Comparison of ENCODE assay signal across 20 mouse cellular contexts in genomic region chr5:128158901-128159675, GRCm38 (mm10).
DNase-seq lines count a peak whose midpoint lies in the region; ATAC-seq and TF ChIP-seq lines count a peak whose summit lies in the region.
"Had no signal": no experiment of that assay in that cellular context is flagged by ENCODE, and none has a peak within 500 bp of the region (broad histone marks: within the 10 kb centered on the region; RNA-seq: fewer than 3 reads in every experiment).

No protein-coding gene starts in this region.

- H3K4me3 ChIP-seq in hindbrain, postnatal 0 days (ENCODE audit: low read length), result no peak overlapping the region
- no peak overlapping the region for H3K4me3 ChIP-seq in hindbrain, embryonic 10.5 days
- H3K4me3 ChIP-seq: gastrocnemius, adult 2 months; left cerebral cortex, adult 2 months had no signal

- H3K27me3 ChIP-seq in hindbrain, postnatal 0 days (ENCODE audit: insufficient read depth, low read length), result no peaks in the 10 kb centered on the region
- no peaks in the 10 kb centered on the region for H3K27me3 ChIP-seq in hindbrain, embryonic 10.5 days (ENCODE audit: insufficient read depth, poor library complexity, severe bottlenecking)

- DNase-seq in hindbrain, postnatal 0 days (ENCODE audit: low spot score), result peak; percentile 42
- DNase-seq in hindbrain, embryonic 10.5 days (ENCODE audit: low spot score), result no peak
- peak; percentile 33 for DNase-seq in ZHBTc4 (ENCODE audit: low read depth, low spot score)
- DNase-seq in fat pad, adult 2 months (ENCODE audit: extremely low read depth, low read depth, low spot score), result peak; percentile 83
- DNase-seq in layer of hippocampus, postnatal 10 days (ENCODE audit: low spot score in 2 of 2), result peak; percentile 11 to 20
- no peak for DNase-seq in spleen, postnatal 10 days (ENCODE audit: low spot score in 2 of 2)
- DNase-seq in testis, postnatal 14 days (ENCODE audit: low spot score), result no peak
- DNase-seq: adrenal gland, postnatal 14 days; cerebellum, adult 18-20 months; gastrocnemius, adult 2 months; heart, postnatal 4 days; kidney, postnatal 14 days; lung, adult 18-20 months; thymus, adult 18-20 months; thymus, postnatal 4 days had no signal

- WGBS in hindbrain, postnatal 0 days, result 42% methylated on average over 12 of the region's 12 CpGs
- 71% methylated on average over 12 of the region's 12 CpGs for WGBS in hindbrain, embryonic 10.5 days

- H3K9me3 ChIP-seq in hindbrain, postnatal 0 days (ENCODE audit: low read length), result no peaks in the 10 kb centered on the region
- H3K9me3 ChIP-seq in hindbrain, embryonic 10.5 days, result no peaks in the 10 kb centered on the region

- no peak for ATAC-seq in hindbrain, postnatal 0 days
- ATAC-seq: forebrain, embryonic 16.5 days; hindbrain, embryonic 16.5 days; intestine, postnatal 0 days had no signal

- H3K36me3 ChIP-seq in hindbrain, postnatal 0 days (ENCODE audit: insufficient read depth, low read length), result no peaks in the 10 kb centered on the region
- H3K36me3 ChIP-seq in hindbrain, embryonic 10.5 days, result no peaks in the 10 kb centered on the region

- no peak overlapping the region for H3K4me2 ChIP-seq in hindbrain, postnatal 0 days (ENCODE audit: low read depth, low read length)
- H3K4me2 ChIP-seq: liver, embryonic 11.5 days had no signal

- TF ChIP-seq CTCF in hindbrain, postnatal 0 days (IDR thresholded peaks at IDR 0.05; ENCODE audit: low read depth), result no peak

- H3K4me1 ChIP-seq in hindbrain, postnatal 0 days (ENCODE audit: insufficient read depth, low read length), result no peaks in the 10 kb centered on the region
- H3K4me1 ChIP-seq in hindbrain, embryonic 10.5 days (replicated peaks), result no peaks in the 10 kb centered on the region

- no peak overlapping the region for H3K27ac ChIP-seq in hindbrain, postnatal 0 days
- H3K27ac ChIP-seq in hindbrain, embryonic 10.5 days, result no peak overlapping the region
- H3K27ac ChIP-seq: gastrocnemius, adult 2 months; left cerebral cortex, adult 2 months had no signal

- H3K9ac ChIP-seq in hindbrain, postnatal 0 days (replicated peaks; ENCODE audit: low read length), result no peak overlapping the region

Comparison
In these comparisons a context has a peak if more than half of its experiments do, and no peak if none do; other contexts are left out.
1. DNase-seq: peak in hindbrain, postnatal 0 days (single experiment), ZHBTc4 (single experiment), fat pad, adult 2 months (single experiment) and layer of hippocampus, postnatal 10 days (2 of 2); none in hindbrain, embryonic 10.5 days (single experiment), spleen, postnatal 10 days (0 of 2) and testis, postnatal 14 days (single experiment).